Mouse (Mus musculus) ES-E14 (cell line): ENCODE measurements around the gene Psmb7. TPM values are rescaled to one million over a fixed set of nuclear protein-coding genes. Genes with fewer than 3 reads are reported as not detected.
A peak's percentile ranks its signal among the peaks of the same experiment; 100 is the strongest.

Experiments used
- DNase-seq: peaks from one replicate; pipeline ENCODE4 v3.0.0-alpha.2; 2013; ENCODE audit warnings: low read depth, low spot score
- H3K27ac ChIP-seq: 2 replicates; pipeline ENCODE4 v1.5.1; 2012; ENCODE audit warnings: low read depth, mild to moderate bottlenecking, low read length, moderate library complexity, mixed read lengths; ENCODE audit not compliant: poor library complexity, insufficient read depth, severe bottlenecking
- H3K36me3 ChIP-seq: 2 replicates; pipeline ENCODE4 v1.6.1; 2012; ENCODE audit warnings: mild to moderate bottlenecking, low read length, moderate library complexity, mixed read lengths; ENCODE audit not compliant: control insufficient read depth, poor library complexity, insufficient read depth, severe bottlenecking
- H3K4me1 ChIP-seq, 2 experiments: fragments of 150-350 bp in 1 of 2; sonication (generic) in 1 of 2; 2 replicates each; pipeline ENCODE4 v1.6.1; 2012; ENCODE audit warnings: low read length in 2 of 2, mild to moderate bottlenecking in 1 of 2, mixed read lengths in 1 of 2; ENCODE audit not compliant: control insufficient read depth in 2 of 2, insufficient read depth in 2 of 2, poor library complexity in 1 of 2
- H3K4me3 ChIP-seq, 2 experiments: fragments of 150-350 bp in 1 of 2; sonication (generic) in 1 of 2; 2 replicates each; pipeline ENCODE4 v1.5.1; 2012; ENCODE audit warnings: low read length in 2 of 2, low read depth in 1 of 2, mild to moderate bottlenecking in 1 of 2, mixed read lengths in 1 of 2; ENCODE audit not compliant: insufficient read depth in 1 of 2, poor library complexity in 1 of 2, severe bottlenecking in 1 of 2
- H3K9ac ChIP-seq: 2 replicates; pipeline ENCODE4 v1.6.1; 2012; ENCODE audit warnings: low read depth, mild to moderate bottlenecking, low read length, mixed read lengths; ENCODE audit not compliant: poor library complexity, insufficient read depth, severe bottlenecking
- H3K9me3 ChIP-seq: fragments of 150-350 bp; sonication (generic); 2 replicates; pipeline ENCODE4 v1.6.1; 2012; ENCODE audit warnings: low read depth, mild to moderate bottlenecking, low read length; ENCODE audit not compliant: control insufficient read depth, insufficient read depth
- CHD2 ChIP-seq: IDR thresholded peaks from 2 replicates; pipeline ENCODE4 v1.6.1; 2014; ENCODE audit warnings: mild to moderate bottlenecking, low read depth, low read length, inconsistent platforms
- HCFC1 ChIP-seq: IDR thresholded peaks from 2 replicates; pipeline ENCODE4 v1.6.1; 2012; ENCODE audit warnings: low read length, inconsistent platforms, borderline replicate concordance; ENCODE audit not compliant: insufficient read depth
- MAFK ChIP-seq: IDR thresholded peaks from 2 replicates; pipeline ENCODE4 v1.6.1; 2014; ENCODE audit warnings: mild to moderate bottlenecking, low read depth, low read length, inconsistent platforms; ENCODE audit not compliant: insufficient read depth
- ZC3H11A ChIP-seq: IDR thresholded peaks from 2 replicates; pipeline ENCODE4 v1.6.1; 2012; ENCODE audit warnings: low read depth, mild to moderate bottlenecking, inconsistent platforms, low read length, borderline replicate concordance
- ZNF384 ChIP-seq: IDR thresholded peaks from 2 replicates; pipeline ENCODE4 v1.6.1; 2012; ENCODE audit warnings: low read depth, low read length, inconsistent platforms
- in situ Hi-C, 2 experiments: fragments of 600-800 bp; cut with MboI; formaldehyde crosslinking; loops; one replicate each; pipeline ENCODE4 v1.15.1; 2025; ENCODE audit warnings: low sequenced_read_pairs in 2 of 2, inconsistent platforms in 1 of 2; ENCODE audit not compliant: unreplicated experiment in 2 of 2
- total RNA-seq: library from RNA; depleted of rRNA; stranded (reverse); fragments of 300-350 nt; gene quantifications from 2 replicates; pipeline ENCODE4 v1.2.3, GENCODE M21; 2012

Psmb7 gene
- total RNA-seq, 1 experiment = 382 TPM

GRCm38 (mm10) chr2:38675366-38675969 is 31.6 kb upstream of the Psmb7 start:
- peaks cover 0 to 11% of the 10 kb centered on the region in 2 experiments; a peak in 2 of 4 replicates for H3K4me1 ChIP-seq
- no peak overlapping the region for H3K9ac ChIP-seq
- no peaks in the 10 kb centered on the region for H3K9me3 ChIP-seq
- H3K27ac ChIP-seq = no peak overlapping the region
- H3K4me3 ChIP-seq = no peak overlapping the region
- in situ Hi-C loops = no loop called here
- DNase-seq = no peak
- no peaks in the 10 kb centered on the region for H3K36me3 ChIP-seq
- no peak for TF ChIP-seq MAFK
- TF ChIP-seq HCFC1 = no peak
- no peak for TF ChIP-seq ZNF384
- no peak for TF ChIP-seq CHD2
- TF ChIP-seq ZC3H11A = no peak

GRCm38 (mm10) chr2:38672496-38672895 is 28.6 kb upstream of the Psmb7 start:
- no peak overlapping the region for H3K27ac ChIP-seq
- H3K4me3 ChIP-seq = peak overlapping the region; percentile 37 to 38; a peak in 3 of 4 replicates
- no peaks in the 10 kb centered on the region for H3K9me3 ChIP-seq
- DNase-seq = no peak
- H3K4me1 ChIP-seq = peaks cover 2 to 22% of the 10 kb centered on the region in 2 experiments; a peak in 3 of 4 replicates
- no peaks in the 10 kb centered on the region for H3K36me3 ChIP-seq
- H3K9ac ChIP-seq = no peak overlapping the region
- TF ChIP-seq HCFC1 (no peak), CHD2 (no peak), MAFK (no peak), ZNF384 (no peak), ZC3H11A (no peak)
- in situ Hi-C loops = no loop called here

- H3K27ac ChIP-seq = peak overlapping the region; percentile 75
- peak; percentile 82 for DNase-seq
Measured at GRCm38 (mm10) chr2:38668802-38669580, 25.1 kb upstream of the Psmb7 start.

GRCm38 (mm10) chr2:38661398-38661797 is 17.5 kb upstream of the Psmb7 start:
- TF ChIP-seq HCFC1 = no peak
- peak; percentile 49; the same call in 1 of the 2 replicates for TF ChIP-seq ZC3H11A
- in situ Hi-C loops = no loop called here
- Histone ChIP-seq H3K4me1 (no peaks in the 10 kb centered on the region), H3K4me3 (no peak overlapping the region), H3K36me3 (no peaks in the 10 kb centered on the region), H3K27ac (no peak overlapping the region), H3K9ac (no peak overlapping the region), H3K9me3 (no peaks in the 10 kb centered on the region)
- no peak for DNase-seq

More at GRCm38 (mm10) chr2:38668802-38669580, 25.1 kb upstream of the Psmb7 start:
- Histone ChIP-seq H3K9ac (peak overlapping the region; percentile 55; the same call in 1 of the 2 replicates), H3K9me3 (no peaks in the 10 kb centered on the region), H3K4me3 (peak overlapping the region; percentile 55 to 60), H3K4me1 (peaks cover 2 to 20% of the 10 kb centered on the region in 2 experiments; a peak in 3 of 4 replicates), H3K36me3 (no peaks in the 10 kb centered on the region)
- TF ChIP-seq CHD2 (no peak), ZNF384 (no peak), MAFK (no peak), HCFC1 (no peak), ZC3H11A (no peak)
- in situ Hi-C loops = no loop called here
